Mouse (Mus musculus): ENCODE results near the gene Mtor. TPM values are rescaled to one million over a fixed set of nuclear protein-coding genes. Genes with fewer than 3 reads are reported as not detected.

Mtor gene
- 10 to 100 TPM; 66.3 to 67.1 TPM for total RNA-seq (2021)
- long read RNA-seq, experiment 1, transcript Mtor-201 (5 exons, 1,003 nt): major isoform, 11 of 15 reads
- long read RNA-seq, experiment 1, partial matches to known transcripts: 2 of 15 reads
- long read RNA-seq, experiment 1, other reads (novel, unspliced or antisense): 2 of 15 reads
- long read RNA-seq, experiment 2, full-length matches to known transcripts: 13 of 38 reads
- long read RNA-seq, experiment 2, partial matches to known transcripts: 22 of 38 reads
- long read RNA-seq, experiment 2, other reads (novel, unspliced or antisense): 3 of 38 reads

DNA sequence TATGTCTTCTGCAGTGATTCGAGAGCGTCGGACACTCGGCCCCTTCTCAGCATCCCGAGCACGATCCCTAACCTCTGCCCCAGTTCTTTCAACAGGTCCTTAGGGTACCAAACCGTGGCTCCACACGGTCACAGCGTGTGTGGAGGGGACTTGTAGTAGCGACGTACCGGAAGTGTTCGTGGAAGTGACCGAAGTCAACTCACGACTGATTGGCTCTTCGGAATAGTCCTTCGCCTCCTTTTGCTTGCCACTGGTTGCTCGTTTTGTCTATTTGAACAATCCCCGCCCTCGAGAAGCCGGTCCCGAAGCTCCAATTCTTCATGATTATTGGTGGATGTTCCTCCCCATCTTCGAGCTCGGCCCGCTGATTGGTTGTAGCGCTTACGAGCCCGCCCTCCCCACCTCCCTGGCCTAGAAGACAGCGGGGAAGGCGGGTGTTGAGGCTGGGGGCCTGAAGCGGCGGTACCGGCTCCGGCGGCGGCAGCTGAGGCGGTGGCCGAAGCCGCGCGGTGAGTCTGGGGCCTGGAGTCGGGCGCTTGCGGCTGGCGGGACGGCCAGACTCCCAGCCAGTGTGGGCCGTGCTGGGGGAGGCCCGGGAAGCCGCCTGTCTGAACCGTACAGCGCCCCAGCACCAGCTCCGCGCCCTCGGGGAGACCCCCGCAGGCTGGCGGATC lies at the start of gene Mtor:
Gene Mtor, plus strand, starts transcription at position 433 of the 674 bp plus-strand sequence.
- DNase-seq (ENCODE audit: low spot score in 2 of 2): peak; percentile 80

DNA sequence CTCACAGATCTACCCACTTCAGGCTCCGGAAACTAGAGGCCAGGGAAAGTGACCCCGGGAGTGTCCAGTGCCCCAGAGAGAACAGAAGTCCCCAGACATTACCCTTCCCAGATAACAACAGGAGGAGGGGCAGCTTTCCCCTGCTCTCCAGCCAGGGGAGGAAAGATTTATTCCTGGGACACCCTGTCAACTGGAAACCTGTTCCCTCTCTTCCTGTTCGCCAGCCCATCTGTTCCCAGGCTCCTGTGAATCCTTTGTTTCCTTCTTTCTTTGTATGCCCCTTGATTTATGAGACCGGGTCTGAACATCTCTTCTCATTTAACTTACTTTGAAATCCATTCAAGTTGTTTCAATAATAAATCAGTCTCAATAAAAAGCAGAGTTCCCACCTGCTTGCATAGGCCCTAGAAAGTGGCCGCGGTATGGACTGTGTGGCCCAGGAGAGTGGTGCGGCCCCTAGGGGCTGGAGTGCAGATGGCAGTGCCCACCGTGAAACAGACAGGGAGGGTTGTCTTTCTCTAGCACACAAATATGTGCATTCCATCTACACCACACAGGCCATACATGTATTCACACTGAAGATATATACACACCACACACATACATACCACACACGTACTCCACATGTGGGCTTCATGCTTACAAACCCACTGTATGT lies 48.8 kb upstream of the Mtor start:
- no peak for DNase-seq (ENCODE audit: low spot score in 2 of 2)

DNA sequence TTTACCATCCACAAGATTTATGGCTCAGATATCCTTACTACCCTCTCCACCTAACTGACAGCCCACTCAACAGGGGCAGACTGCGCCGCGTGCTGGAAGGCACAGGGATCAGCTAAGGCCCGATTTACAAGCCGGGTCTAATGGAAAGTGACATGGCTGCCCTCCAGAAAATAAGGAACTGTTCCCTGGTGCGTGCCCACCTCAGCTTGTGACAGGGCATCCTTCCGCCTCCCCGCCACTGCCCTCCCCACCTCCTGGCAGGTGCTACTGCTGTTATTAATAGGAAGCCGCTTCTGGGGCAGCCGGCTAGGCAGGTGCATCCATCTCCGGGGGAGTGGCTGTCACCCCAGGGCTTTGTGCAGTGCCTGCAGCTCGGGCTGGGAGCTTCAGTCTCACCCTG lies 45.0 kb upstream of the Mtor start:
- DNase-seq (ENCODE audit: low spot score in 2 of 2): no peak

DNA sequence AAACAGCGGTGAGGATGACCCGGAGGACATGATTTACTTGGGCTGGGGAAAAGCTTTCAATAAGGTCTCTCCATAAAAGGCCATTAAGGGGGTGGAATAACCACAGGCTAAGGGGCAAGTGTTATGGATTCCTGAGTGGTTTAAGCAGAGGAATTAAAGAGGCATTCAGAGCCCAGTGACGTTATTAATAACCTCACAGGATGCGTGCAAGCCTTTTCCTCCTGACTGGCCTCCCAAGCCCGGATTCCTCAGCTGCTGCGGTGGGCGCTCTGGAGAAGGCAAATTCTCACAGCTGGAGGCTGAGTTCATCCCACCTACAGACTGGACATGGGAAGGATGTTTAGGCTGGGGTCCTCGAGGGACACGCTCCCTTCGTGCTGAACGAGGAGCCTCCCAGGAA lies 43.7 kb upstream of the Mtor start:
- no peak for DNase-seq (ENCODE audit: low spot score in 2 of 2)

DNA sequence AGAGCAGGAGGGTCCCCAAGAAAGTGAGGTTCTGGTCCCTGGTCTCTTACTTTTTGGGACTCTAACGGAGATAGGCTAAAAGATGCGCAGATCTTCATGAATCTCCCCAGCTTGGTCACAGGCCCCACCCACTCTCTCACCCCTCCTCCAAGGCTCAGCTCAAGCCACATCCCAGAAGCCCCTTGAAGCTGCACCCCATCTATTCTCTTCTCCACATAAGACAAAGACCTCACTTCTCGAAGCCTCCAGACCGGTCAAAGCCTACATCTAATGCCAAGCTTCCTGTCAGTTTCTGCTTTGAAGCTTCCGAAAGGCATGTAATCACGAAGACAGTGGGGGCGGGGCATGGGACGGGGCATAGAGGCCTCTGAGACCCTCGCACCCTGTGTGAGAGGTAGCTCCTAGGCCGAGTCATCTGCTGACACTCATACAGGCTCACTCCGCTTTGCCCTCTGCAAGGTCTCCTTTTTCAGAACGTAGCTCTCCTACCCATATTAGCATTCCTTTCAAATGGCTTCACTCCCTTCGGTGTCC lies 43.1 kb upstream of the Mtor start:
- DNase-seq (ENCODE audit: low spot score in 2 of 2): no peak

DNA sequence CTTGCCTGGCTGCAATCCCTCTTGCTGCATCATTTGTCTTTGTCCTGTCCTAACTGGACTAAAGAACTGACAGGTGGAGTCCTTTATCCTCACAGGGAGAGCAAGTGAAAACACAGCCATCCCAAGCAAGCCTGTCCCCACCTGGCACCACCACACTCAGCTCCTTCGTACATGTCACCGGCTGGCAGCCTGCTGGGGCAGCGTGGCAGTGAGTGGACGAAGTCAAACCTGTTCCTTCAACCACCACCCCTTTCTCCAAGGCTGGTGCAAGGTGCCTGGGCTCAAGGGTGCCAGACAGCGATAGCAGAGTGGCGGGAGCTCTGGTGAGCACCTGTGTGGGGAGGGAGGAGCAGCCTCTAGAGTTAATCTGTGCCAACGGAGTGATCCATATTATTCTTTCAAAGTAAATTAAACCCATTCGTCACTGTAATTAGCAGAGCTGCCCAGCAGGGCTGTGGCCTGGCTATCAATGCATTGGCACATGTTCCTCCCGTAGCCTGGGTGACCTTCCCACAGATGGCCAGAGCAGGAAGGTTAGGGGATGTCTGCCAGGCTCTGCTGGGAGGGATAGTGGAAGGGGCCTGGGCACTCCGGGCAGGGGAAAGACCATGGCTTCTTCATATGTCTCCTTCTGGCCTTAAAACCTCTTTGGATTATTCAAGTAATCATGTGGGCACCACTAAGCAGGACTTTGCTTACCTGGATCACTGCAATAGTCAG lies 40.0 kb upstream of the Mtor start:
- no peak for DNase-seq (ENCODE audit: low spot score in 2 of 2)

DNA sequence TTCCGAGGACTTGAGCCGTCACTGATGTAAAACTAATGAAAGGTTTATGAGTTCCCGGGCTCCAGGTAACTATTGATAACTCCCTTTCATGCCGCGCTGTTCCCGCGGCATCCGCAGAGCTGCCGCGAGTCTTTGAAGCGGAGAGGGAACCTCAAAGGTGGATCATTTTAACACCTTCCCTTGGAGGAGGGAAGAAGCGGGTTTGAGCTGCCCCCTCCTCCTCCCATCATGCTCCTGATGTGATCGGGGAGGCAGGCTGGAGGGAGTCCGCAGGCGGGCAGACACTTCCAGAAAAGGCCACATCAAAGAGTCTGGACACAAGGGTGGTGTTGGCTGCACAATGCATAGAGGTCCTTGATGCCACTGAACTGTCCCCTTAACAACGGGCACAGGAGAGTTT lies 32.8 kb upstream of the Mtor start:
- DNase-seq (ENCODE audit: low spot score in 2 of 2): no peak

DNA sequence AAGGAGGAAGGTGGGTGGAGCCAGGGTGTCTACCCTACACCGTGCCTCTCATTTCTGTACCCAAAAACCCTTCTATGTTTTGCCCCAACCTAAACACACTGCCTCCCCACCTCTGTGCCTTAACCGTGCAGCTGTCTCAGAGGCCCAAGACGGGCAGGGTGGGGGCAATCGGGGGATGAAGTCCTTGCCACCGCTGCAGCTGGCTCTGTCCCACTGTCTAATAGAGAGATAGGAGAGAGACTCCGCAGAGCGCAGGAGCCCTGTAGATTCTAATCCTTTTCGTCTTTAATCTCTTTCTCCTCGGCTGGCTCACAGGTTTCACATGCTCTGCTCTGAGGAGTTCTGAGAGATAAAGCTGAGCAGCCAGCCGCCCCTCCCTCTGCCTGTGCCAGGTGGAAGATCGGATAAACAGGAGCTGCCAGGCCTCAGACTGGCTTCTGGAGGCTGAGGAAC lies 31.3 kb upstream of the Mtor start:
- no peak for DNase-seq (ENCODE audit: low spot score in 2 of 2)

DNA sequence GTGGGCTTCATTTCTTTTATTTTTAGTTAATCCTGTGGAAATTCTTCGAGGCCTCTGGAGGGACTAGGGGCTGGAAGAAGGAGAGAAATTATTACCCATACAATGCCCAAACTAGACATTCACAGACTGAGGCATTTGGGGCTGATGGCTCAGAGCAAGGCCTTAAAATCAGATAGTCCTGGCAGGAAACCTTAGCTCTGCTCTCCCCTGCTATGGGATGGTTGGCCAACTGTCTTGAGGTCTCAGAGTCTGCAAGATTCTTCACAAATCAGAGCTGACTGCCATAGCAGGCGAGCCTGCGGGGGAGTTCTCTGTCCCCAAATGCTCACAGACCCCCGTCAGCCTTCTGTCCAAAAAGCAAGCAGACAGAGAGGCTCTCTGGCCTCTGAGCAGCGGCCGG lies 30.9 kb upstream of the Mtor start:
- no peak for DNase-seq (ENCODE audit: low spot score in 2 of 2)

DNA sequence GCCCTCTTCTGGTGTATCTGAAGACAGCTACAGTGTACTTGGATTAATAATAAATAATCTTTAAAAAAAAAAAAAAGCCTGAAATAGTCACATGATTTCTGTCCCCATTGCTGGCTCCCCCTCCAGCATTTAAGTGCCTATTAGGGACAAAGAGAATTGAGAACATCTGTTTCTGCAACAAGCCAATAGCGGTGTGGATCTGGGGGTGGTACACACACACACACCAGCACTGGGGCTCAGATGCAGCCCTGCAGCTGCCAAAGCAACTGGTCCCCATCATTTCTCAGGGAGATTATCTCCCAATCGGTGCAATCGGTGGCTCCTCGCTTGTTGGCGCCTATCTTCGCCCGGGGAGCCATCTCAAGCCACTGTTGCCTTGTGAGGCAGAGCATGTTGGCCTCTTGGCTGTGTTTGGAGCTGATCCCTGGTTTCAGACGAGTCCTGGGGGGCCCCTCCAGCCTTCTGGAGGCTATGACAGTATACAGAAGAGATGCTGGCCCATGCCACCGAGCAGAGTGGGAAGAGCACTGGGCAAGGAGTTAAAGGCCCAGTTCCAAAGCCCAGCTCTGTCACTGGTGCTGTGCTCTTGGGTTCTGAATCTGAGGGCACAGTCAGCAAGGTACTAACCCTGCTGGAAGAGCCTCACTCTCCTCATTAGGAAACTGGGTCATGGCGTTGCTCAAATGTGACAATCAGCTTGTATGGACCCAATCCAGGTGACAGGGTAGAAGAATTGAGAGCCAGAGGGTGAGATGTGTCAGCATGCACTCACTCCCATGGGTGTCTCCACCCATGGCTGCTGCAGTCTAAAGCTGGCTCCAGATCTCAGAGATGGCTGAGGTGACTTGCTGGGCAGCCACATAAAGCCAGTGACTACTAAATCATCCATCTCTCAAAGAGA lies 21.2 kb upstream of the Mtor start:
- no peak for DNase-seq (ENCODE audit: low spot score in 2 of 2)

DNA sequence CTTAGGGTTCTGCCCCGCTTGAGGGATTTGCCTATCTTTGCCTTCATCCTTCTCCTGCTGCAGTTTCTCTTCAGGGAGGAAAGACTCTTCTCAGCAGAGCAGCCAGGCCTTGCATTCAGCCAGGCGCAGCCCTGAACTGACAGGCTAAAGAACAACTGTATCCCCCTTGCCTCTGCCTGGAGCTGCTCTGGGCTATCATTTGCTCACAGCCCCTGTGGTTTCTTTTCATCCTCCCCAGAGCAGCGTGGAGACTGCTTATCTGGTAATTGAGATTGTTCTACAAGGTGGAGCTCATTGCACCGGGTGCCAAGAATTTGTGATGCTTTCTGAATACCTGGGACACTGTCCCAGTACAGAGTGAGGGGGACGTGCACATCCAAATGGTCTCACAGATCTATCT lies 19.9 kb upstream of the Mtor start:
- no peak for DNase-seq (ENCODE audit: low spot score in 2 of 2)

DNA sequence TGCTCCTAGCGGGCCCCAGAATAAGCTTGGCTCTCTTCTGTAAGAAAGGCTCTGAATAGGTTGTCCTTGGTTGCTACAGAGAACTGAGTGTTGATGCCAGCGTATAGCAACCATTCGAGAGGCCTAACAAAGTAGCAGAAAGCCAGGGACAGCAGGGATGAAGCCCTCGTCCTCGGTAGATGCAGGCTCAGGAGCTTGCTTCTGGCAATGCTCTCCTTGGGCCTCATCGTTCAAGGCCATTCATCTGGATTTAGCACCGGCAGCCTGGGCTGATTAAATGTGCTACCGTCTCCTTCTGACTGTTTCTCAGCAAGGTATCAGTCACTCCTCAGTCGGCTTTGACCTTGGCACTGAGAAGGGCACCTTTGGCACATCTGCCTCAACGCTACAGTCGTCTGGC lies 19.3 kb upstream of the Mtor start:
- DNase-seq (ENCODE audit: low spot score in 2 of 2): no peak

DNA sequence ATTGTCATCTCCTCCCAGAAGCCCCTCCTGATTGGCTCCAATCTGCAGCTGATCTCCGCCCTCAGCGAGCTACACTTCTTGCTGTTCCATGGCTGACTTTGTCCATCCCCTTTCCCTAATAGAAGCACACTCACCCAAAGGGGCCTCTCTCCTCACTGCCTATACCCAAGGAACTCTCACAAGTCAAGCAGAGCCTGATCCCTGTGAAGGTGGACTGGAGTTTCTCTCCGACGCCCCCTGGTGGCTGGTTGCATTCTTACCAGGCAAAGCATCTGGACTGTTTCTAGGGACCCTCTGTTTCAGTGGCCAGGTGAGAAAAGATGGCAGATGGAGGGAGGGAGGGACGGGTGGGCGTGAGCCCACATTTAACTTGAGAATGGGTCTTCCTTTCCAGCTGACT lies 18.7 kb upstream of the Mtor start:
- peak; percentile 40 to 47 for DNase-seq (ENCODE audit: low spot score in 2 of 2)

DNA sequence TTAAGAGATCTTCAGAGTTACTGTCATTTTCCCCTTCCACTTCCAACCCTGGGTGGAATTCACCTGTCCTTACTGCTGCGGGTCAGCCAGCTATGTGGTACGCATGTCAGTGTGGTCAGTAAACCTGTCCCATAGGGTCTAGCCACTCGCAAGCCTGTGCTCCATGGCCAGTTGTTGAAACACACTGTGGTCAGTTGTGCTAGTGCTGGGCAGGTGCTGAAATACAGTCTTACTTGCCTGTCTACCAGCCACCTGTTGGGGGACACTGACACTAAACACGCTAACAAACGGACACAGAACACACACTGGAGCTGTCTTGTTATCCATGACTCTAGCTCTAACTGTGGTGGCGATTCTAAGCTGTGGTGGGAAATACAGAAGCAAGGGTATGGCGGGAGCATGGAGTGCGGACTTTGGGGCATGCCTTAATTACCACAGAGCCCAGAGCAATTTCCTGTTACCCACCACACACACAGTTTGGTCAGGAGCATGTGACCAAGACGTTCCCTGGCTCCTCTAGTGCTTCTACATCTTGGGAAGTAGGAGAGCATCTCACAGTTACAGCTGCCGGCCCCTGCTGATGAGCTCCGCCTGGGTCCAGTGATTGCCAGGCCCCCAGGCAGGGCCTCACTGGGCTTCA lies 17.4 kb upstream of the Mtor start:
- DNase-seq (ENCODE audit: low spot score in 2 of 2): no peak

DNA sequence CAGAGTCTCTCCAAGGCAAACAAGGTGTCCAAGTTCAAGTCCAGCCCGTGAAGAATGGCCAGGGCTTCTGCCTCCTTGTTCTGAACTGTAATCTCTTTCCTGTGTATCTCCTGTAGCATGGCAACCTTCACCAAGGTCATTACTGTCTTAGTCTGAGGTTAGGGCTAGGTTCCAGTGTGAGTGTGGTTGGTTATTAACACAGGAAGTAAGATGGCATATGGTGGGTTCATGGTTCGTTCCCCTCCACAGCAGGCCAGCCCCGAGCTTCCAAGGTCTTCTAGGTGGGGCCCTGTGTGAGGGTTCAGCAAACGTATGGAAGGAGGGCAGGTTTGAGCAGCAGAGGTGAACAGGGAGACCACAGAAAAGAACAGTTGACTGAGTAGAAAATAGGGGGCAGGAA lies 15.9 kb upstream of the Mtor start:
- DNase-seq (ENCODE audit: low spot score in 2 of 2): no peak

DNA sequence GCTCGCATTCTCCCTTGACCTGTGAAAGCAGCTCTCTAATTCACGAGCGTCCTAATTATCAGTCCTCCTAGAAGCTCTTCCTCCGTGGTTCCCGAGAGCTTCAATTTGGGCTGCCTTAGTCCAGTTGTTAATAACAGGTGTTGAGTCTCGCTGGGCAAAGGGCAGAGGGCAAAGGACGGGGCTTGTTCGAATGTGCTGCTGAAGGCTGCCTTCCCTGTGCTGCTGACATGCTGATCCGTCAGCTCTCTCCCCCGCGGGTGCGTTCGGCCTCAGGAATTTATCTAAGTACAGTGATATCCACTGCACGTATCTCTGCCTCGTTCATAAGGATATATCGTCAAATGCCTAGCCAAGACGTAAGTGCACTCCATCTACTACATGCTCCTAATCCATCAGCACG lies 15.1 kb upstream of the Mtor start:
- DNase-seq (ENCODE audit: low spot score in 2 of 2): no peak

DNA sequence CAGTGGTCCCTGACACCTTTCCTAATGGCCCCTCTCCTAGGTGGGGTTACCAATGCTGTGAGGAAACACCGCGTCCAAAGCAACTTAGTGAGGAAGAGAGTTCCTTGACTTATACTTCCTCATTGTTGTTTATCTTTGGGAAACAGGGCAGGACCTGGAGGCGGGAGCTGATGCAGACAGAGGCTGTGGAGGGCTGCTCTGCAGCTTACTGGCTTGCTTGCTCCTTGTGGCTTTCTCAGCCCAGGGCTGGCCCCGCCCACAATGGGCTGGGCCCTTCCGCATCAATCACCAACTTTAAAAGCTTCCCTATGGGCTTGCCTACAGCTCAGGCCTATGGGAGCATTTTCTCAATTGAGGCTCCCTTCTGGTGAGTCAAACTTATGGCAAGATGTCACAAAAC lies 14.6 kb upstream of the Mtor start:
- no peak for DNase-seq (ENCODE audit: low spot score in 2 of 2)

DNA sequence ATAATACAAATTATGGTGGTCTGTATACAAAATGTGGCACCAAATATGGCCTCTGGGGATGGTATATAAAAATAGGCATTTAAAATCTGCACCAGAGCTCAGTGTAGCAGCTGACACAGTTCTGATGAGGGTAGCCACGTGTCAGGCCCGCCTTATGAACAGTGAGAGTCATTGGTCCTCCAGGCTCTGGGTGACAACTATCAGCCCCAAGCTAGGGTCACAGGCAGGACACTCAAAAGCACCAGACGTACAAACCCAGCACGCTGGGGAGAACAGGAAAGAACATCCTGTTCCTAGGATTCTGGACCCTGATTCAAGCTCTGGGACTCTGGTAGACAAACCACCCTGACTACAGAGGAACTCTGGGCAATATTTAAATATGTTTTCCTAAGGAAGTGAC lies 13.9 kb upstream of the Mtor start:
- DNase-seq (ENCODE audit: low spot score in 2 of 2): no peak

DNA sequence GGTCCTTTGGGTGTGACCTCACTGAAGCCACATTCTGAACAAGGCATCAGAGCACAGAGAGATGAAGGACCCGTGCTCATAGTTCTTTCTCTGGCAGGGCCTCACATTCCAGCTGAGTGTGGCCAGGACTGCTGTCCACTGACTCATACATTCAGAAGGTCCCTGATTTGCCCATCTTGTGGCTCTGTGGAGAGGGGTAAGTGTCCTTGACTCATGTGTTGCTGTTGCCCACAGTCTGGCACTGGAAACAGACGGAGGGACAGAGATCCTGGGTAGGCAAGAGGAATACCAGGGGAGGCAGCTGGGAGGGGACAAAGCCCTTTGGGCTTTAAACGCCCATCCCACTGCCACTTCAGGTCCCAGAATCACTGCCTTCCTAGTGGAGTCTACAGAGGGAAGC lies 13.3 kb upstream of the Mtor start:
- no peak for DNase-seq (ENCODE audit: low spot score in 2 of 2)
